In the genomic region with DNA sequence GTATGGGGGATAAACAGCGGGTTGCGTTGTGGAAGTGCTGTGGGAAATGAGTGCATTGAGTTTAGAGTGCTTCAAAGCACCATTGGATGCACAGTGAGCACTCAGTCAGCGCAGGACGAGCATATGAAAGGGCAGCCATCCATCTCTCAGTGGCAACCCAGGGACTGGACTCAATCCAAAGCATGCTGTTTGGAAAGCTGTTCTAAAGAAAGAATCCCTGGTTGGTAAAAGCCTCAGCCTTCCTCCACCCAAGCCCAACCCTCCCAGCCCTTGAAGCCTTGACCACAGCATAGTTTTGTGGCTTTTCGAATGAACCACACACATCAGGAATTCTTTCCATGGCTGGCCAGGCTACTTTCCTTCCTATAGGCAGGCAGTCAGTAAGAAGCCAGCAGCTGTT, we compare ENCODE assay signal across 12 mouse cellular contexts.
DNase-seq lines count a peak whose midpoint lies in the region; ATAC-seq lines count a peak whose summit lies in the region.
"Had no signal": no experiment of that assay in that cellular context is flagged by ENCODE, and none has a peak within 500 bp of the region (broad histone marks: within the 10 kb centered on the region; RNA-seq: fewer than 3 reads in every experiment).

No protein-coding gene starts in this region.

- no peak overlapping the region for H3K9ac ChIP-seq in limb, embryonic 13.5 days
- no peak overlapping the region for H3K9ac ChIP-seq in hindbrain, embryonic 16.5 days (ENCODE audit: low read depth, low read length)
- no peak overlapping the region for H3K9ac ChIP-seq in intestine, embryonic 15.5 days

- peak; percentile 40; the same call in 1 of the 2 replicates for ATAC-seq in limb, embryonic 13.5 days (ENCODE audit: low FRiP score, low read depth)
- ATAC-seq in hindbrain, embryonic 16.5 days: peak; percentile 81
- ATAC-seq in intestine, embryonic 15.5 days: no peak
- ATAC-seq in CD4-positive, CD25-positive, alpha-beta regulatory T cell, adult 4 months: no peak

- no peak overlapping the region for H3K27ac ChIP-seq in limb, embryonic 13.5 days
- H3K27ac ChIP-seq in limb, embryonic 10.5 days: no peak overlapping the region
- no peak overlapping the region for H3K27ac ChIP-seq in hindbrain, embryonic 16.5 days (ENCODE audit: low read depth, low read length)
- no peak overlapping the region for H3K27ac ChIP-seq in intestine, embryonic 15.5 days

- intact Hi-C loops in heart, postnatal 14 days (cut with DNase I): no loop called here

- H3K4me3 ChIP-seq in limb, embryonic 13.5 days: no peak overlapping the region
- H3K4me3 ChIP-seq in limb, embryonic 10.5 days: no peak overlapping the region
- no peak overlapping the region for H3K4me3 ChIP-seq in hindbrain, embryonic 16.5 days (ENCODE audit: low read length)
- no peak overlapping the region for H3K4me3 ChIP-seq in intestine, embryonic 15.5 days (replicated peaks)

- no peak for DNase-seq in limb, embryonic 10.5 days (ENCODE audit: low spot score)
- peak; percentile 61 for DNase-seq in adrenal gland, postnatal 10 days
- DNase-seq in cerebellum, adult 11-12 months: peak; percentile 81
- DNase-seq in heart, postnatal 14 days: no peak
- DNase-seq: heart, postnatal 36 days; lung, adult 2 months; retina, postnatal 1 day; thymus, postnatal 14 days had no signal

- WGBS in limb, embryonic 13.5 days: 62% methylated on average over 5 of the region's 5 CpGs
- WGBS in limb, embryonic 10.5 days: 67% methylated on average over 5 of the region's 5 CpGs
- 30% methylated on average over 5 of the region's 5 CpGs for WGBS in hindbrain, embryonic 16.5 days
- 59% methylated on average over 5 of the region's 5 CpGs for WGBS in intestine, embryonic 15.5 days

- no peaks in the 10 kb centered on the region for H3K9me3 ChIP-seq in limb, embryonic 13.5 days
- no peaks in the 10 kb centered on the region for H3K9me3 ChIP-seq in limb, embryonic 10.5 days (replicated peaks)
- H3K9me3 ChIP-seq in hindbrain, embryonic 16.5 days (ENCODE audit: control insufficient read depth, low read length): no peaks in the 10 kb centered on the region
- no peaks in the 10 kb centered on the region for H3K9me3 ChIP-seq in intestine, embryonic 15.5 days

- no peaks in the 10 kb centered on the region for H3K36me3 ChIP-seq in limb, embryonic 13.5 days
- no peaks in the 10 kb centered on the region for H3K36me3 ChIP-seq in limb, embryonic 10.5 days
- no peaks in the 10 kb centered on the region for H3K36me3 ChIP-seq in hindbrain, embryonic 16.5 days (ENCODE audit: control insufficient read depth, insufficient read depth, low read length)
- no peaks in the 10 kb centered on the region for H3K36me3 ChIP-seq in intestine, embryonic 15.5 days

- no peak overlapping the region for H3K4me2 ChIP-seq in limb, embryonic 13.5 days (replicated peaks)
- no peak overlapping the region for H3K4me2 ChIP-seq in hindbrain, embryonic 16.5 days (ENCODE audit: low read length)
- no peak overlapping the region for H3K4me2 ChIP-seq in intestine, embryonic 15.5 days (replicated peaks)

- peaks cover 5% of the 10 kb centered on the region for H3K27me3 ChIP-seq in limb, embryonic 13.5 days
- H3K27me3 ChIP-seq in limb, embryonic 10.5 days (ENCODE audit: low read depth, poor library complexity, severe bottlenecking): 0 out of 2 replicates have a peak, but pooled peaks cover 10% of the 10 kb centered on the region
- H3K27me3 ChIP-seq in hindbrain, embryonic 16.5 days (replicated peaks; ENCODE audit: control insufficient read depth, insufficient read depth, low read length): no peaks in the 10 kb centered on the region
- H3K27me3 ChIP-seq in intestine, embryonic 15.5 days (replicated peaks): no peaks in the 10 kb centered on the region

- H3K4me1 ChIP-seq in limb, embryonic 13.5 days: peaks cover 7% of the 10 kb centered on the region; the same call in 1 of the 2 replicates
- H3K4me1 ChIP-seq in limb, embryonic 10.5 days: no peaks in the 10 kb centered on the region
- peaks cover 6% of the 10 kb centered on the region; the same call in 1 of the 2 replicates for H3K4me1 ChIP-seq in hindbrain, embryonic 16.5 days (ENCODE audit: control insufficient read depth, insufficient read depth, low read depth, low read length)
- H3K4me1 ChIP-seq in intestine, embryonic 15.5 days (replicated peaks): no peaks in the 10 kb centered on the region

Comparison
In these comparisons a context has a peak if more than half of its experiments do, and no peak if none do; other contexts are left out.
1. ATAC-seq: peak in limb, embryonic 13.5 days (single experiment) and hindbrain, embryonic 16.5 days (single experiment); none in intestine, embryonic 15.5 days (single experiment) and CD4-positive, CD25-positive, alpha-beta regulatory T cell, adult 4 months (single experiment).
2. DNase-seq: peak in adrenal gland, postnatal 10 days (single experiment) and cerebellum, adult 11-12 months (single experiment); none in limb, embryonic 10.5 days (single experiment) and heart, postnatal 14 days (0 of 2).